Mouse (Mus musculus) inflammation-experienced regulatory T-cells, adult 6 months (primary cell): Measurements from ENCODE around the gene Rbpjl. TPM values are rescaled to one million over a fixed set of nuclear protein-coding genes. Genes with fewer than 3 reads are reported as not detected.

ENCODE experiments used
- ATAC-seq: one replicate; pipeline ENCODE4 v1.8.0; 2017
- polyA plus RNA-seq, 3 experiments: library from polyadenylated mRNA; unstranded; fragments of 100-300 nt; shearing (Covaris generic); gene quantifications; one replicate each; pipeline ENCODE4 v1.2.1; 2017

Gene Rbpjl
- polyA plus RNA-seq, result not detected

- peak; percentile 61 for ATAC-seq
These were observed at the start of gene Rbpjl for GRCm38 (mm10) chr2:164402906-164403305. Rbpjl (plus strand) TSS chr2:164403141.

- ATAC-seq, result no peak
These were observed 49.6 kb upstream of the Rbpjl start for GRCm38 (mm10) chr2:164353356-164353755.

GRCm38 (mm10) chr2:164356177-164356967, 46.6 kb upstream of the Rbpjl start:
- ATAC-seq, result no peak

GRCm38 (mm10) chr2:164358373-164358772, 44.6 kb upstream of the Rbpjl start:
- no peak for ATAC-seq

GRCm38 (mm10) chr2:164359031-164359430, 43.9 kb upstream of the Rbpjl start:
- no peak for ATAC-seq

DNA sequence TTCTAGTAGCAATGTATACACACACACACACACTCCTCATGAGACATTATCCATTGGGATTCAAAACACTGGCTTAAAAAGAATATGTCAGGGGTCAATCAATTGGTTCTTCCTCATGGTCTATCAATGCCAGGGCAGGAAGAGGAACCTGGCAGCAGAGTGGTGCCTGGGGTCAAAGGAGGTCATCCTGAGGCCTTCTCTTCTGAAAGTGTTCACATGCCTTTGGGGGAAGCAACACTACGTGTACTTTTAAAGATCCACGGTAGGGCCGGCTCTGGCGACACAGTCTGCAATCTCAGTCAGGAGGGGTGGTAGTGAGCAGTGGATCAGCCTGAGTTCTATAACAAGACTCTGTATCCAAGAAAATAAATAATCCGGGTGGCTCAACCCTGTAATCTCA, 43.3 kb upstream of the Rbpjl start:
- ATAC-seq, result no peak

GRCm38 (mm10) chr2:164360974-164361657, 41.8 kb upstream of the Rbpjl start:
- ATAC-seq, result no peak

GRCm38 (mm10) chr2:164366947-164367346, 36.0 kb upstream of the Rbpjl start:
- ATAC-seq, result no peak

DNA sequence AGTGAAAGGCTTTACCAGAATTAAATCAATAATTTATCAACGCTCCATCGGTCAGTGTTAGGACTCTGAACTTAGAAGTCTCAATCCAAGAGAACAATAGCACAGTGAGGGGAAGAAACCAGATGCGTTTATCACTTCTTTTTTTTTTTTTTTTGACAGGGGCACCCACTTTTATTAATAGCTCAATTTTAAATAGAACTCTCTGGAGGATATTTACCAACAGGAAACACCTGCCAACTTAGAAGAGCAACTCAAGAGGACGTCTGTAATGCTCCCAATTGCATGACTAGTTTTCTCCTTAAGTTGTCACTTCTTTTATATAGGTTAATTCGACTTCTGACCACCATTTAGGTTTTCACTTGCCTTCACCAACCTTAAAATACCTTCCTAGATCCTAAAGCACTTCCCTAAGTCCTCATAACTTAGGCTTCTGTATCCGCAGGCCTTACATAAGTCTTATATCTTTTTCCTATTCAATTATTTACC, 34.3 kb upstream of the Rbpjl start:
- no peak for ATAC-seq

- ATAC-seq, result no peak
These were observed 31.6 kb upstream of the Rbpjl start for GRCm38 (mm10) chr2:164371371-164371770.

DNA sequence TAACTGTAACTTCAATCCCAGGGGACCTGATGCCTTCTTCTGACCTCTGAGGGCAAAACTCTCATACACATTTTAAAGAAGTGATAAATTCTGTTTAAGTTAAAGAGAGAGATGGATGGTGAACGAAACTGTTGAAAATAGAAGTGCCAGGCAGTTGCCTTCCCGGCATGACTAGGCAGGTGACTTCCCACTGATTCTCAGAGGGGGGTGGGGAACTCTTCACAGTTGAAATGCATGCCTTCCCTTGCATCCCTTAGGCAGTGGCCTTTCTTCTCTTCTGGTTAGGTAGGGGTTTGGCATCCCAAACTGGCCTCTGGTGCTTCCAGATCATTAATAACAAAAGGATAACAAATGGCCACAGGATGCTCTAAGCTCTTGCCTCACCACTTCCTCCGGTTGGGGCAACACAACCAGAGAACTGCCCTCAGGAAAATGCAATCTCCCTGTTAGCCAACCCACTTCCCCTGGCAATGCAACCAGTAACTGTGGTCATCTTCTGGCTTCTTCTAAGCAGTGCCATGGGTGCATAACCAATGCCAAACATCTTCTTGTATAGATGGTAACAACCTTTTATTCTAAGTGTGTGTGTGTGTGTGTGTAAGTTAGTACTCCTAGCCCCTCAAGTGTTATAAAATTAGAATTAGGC, 30.4 kb upstream of the Rbpjl start:
- ATAC-seq, result no peak

- no peak for ATAC-seq
These were observed 29.8 kb upstream of the Rbpjl start for GRCm38 (mm10) chr2:164373187-164373586.

DNA sequence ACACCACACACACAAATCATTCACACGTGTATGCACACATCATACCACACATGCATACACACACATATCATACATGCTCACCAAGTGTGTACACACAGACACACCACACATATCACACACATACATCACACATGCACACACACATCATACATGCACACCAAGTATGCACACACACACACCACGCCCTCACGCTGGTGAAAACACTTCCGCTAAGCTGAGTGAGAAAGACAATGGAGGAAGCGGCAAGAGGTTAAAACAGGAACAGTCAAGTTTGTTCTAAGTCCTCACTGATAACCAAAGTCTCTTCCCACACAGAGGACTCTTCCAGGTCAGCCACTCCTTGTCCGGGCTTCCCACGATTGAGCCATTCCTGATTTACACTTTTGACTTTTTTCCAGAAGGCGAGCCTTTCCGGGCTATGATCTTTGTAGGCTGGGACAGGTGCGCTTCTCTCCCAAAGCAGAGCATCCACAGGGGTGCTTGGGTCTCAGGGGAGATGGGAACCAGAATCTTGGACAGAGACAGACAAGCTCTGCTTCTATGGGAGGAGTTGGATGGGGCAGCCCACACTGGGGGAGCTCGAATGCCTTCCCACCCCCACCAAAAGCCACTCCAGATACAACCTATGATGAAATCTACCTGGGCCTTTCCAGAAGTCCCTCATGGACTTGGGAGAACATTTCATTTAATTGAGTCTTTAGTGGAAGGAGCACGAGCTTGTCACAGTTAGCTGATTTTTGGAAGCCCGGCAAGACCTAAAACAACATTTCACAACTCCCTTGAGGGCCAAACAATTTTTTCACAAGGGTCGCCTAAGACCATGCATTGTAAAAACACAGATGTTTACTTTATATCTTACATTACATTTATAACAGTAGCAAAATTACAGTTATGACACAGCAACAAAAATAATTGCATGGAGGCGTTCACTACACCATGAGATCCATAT, 25.2 kb upstream of the Rbpjl start:
- no peak for ATAC-seq

GRCm38 (mm10) chr2:164381726-164382125, 21.2 kb upstream of the Rbpjl start:
- ATAC-seq, result no peak

DNA sequence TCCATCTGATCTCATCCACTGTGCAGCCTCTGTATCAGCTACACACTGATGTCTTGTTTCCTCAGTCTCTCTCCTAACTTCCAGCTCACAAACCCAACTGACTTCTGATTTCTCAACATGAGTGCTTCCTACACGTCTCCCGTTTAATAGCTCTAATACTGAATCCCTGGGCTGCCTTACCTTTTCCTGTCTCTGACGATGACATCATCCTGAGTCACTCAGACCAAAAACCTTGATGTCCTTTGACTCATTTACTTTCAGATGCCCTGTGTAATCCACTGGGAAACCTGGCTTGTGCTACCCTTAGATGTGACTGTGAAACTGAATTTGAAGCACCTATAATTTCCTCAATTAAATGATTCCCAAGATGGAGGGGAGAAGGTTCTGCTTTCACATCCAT, 20.0 kb upstream of the Rbpjl start:
- ATAC-seq, result no peak

DNA sequence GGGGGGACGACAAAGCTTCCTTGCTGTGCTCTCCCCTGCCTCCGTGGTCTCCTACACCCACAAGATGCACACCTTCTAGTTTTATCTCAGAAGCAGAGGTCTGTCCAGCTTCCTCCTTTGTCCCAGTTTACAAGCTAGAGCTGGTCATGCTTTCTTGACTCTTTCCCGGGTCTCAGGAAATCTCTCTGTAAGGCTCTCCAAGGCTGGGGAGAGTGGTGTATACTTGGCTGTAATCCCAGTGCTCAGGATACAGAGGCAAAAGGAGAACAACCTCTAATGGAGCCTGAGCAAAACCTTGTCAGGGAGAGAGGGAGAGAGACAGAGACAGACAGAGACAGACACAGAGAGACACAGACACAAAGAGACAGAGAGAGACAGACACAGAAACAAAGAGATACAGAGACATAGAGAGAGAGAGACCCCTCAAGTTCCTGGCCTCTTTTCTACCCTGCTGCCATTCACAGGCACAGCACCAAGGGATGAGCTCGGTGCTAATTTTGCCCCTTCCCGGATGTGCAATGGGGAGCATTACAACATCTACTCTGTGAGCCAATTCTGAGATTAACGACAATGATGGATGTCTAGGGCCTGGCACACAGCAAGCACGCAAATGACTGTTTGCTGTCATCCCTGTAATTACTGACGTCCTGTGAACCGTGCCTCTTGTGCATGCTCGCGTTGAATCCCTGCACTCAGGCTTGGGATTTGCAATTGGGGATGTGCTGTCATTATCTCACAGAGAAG, 19.1 kb upstream of the Rbpjl start:
- ATAC-seq, result no peak

- no peak for ATAC-seq
These were observed 16.8 kb upstream of the Rbpjl start for GRCm38 (mm10) chr2:164385927-164386763.

GRCm38 (mm10) chr2:164386953-164387352, 16.0 kb upstream of the Rbpjl start:
- peak; percentile 61 for ATAC-seq

DNA sequence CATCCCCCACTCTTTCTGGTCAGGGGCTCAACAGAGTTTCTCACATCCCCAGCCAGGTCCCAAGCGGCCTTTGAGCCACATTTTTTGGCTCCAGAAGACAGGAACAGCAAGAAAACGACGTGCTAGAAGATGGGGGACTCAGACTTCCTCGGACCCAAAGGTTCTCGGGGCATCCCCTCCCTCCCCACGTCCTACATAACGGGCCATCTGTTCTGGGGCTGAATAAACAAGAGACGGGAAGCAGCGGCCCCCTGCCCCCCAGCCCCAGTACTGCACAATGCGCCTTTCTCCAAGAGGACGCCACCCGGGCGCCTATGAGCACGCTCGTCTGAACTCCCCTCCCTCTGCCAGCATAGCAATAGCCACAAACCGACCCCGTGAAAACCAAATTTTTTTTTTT, 13.9 kb upstream of the Rbpjl start, which contains the start of gene Slpi:
TSS of gene Slpi (minus strand) at position 76 of the 400 bp plus-strand sequence.
- no peak for ATAC-seq

- ATAC-seq, result peak; percentile 86
These were observed 13.4 kb upstream of the Rbpjl start for GRCm38 (mm10) chr2:164389499-164389898.
